Mouse (Mus musculus) E14TG2a.4 (cell line): ENCODE measurements at regions not wholly inside any gene's neighbourhood (a gene's known extent, or its start where the extent isn't known, plus 50 kb on each side); places are given as distances from the start of the nearest gene placed in this dataset.
A peak's percentile ranks its signal among the peaks of the same experiment; 100 is the strongest.

Source experiments
- H3K27me3 ChIP-seq: 2 replicates; pipeline ENCODE4 v1.6.1; 2014; ENCODE audit warnings: low read length, control low read depth; ENCODE audit not compliant: insufficient read depth
- H3K36me3 ChIP-seq: 2 replicates; pipeline ENCODE4 v1.6.1; 2014; ENCODE audit warnings: low read length, control low read depth; ENCODE audit not compliant: insufficient read depth
- H3K4me1 ChIP-seq: replicated peaks from 2 replicates; pipeline ENCODE4 v1.6.1; 2014; ENCODE audit warnings: low read depth, low read length, control low read depth
- H3K4me3 ChIP-seq: replicated peaks from 2 replicates; pipeline ENCODE4 v1.5.1; 2014; ENCODE audit warnings: mild to moderate bottlenecking, low read length
- H3K9me3 ChIP-seq: 2 replicates; pipeline ENCODE4 v1.6.1; 2014; ENCODE audit warnings: low read length, control low read depth
- CTCF ChIP-seq: conservative IDR thresholded peaks from 2 replicates; pipeline ENCODE4 v1.5.1; 2014; ENCODE audit warnings: low read length
- NANOG ChIP-seq: IDR thresholded peaks from 2 replicates; pipeline ENCODE4 v1.6.1; 2014; ENCODE audit warnings: borderline replicate concordance, low read length, mixed read lengths
- POU5F1 ChIP-seq: IDR thresholded peaks from 2 replicates; pipeline ENCODE4 v1.6.1; 2014; ENCODE audit warnings: low read length, borderline replicate concordance

DNA sequence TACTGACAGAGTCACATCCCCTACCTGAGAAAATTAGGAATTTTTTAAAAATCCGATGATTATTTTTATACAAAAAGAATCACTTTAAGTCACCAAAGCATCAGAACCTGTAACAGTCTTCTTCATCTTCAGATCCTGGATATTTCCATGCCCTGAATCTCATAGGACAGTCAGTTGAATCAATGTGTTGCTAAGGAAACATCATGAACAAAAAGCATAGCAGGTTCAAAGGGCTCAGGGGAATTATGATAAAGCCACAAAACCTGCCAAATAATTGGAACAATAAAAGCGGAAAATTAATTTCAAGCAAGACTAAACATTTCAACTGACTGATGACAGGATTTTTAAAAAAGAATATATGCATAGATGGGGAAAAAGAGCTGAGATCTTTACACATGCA lies 393.9 kb downstream of the Bckdhb start:
- Histone ChIP-seq H3K9me3 (no peaks in the 10 kb centered on the region), H3K27me3 (no peaks in the 10 kb centered on the region), H3K4me1 (no peaks in the 10 kb centered on the region), H3K4me3 (no peak overlapping the region), H3K36me3 (no peaks in the 10 kb centered on the region)
- TF ChIP-seq POU5F1 = no peak
- TF ChIP-seq CTCF = no peak
- no peak for TF ChIP-seq NANOG

DNA sequence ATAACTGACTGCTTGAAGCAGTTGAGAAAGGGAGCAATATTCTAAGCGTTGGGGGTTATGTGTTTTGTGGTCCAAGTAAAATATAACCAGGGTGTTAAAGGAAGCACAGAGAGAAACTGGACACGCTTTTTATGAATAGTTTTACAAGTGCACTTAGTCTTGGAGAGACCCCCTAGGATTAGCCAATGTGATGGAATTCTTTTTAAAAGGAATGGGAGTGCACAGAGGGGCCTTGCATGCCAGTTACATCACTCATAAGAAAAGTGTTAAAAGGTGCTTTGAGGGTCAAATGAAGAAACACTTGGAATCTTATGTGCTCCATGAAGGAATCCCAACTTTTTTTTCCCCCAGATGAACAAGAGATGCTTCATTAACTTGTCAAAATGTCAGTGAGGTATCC lies 394.4 kb downstream of the Bckdhb start:
- Histone ChIP-seq H3K9me3 (no peaks in the 10 kb centered on the region), H3K27me3 (no peaks in the 10 kb centered on the region), H3K4me1 (no peaks in the 10 kb centered on the region), H3K4me3 (no peak overlapping the region), H3K36me3 (no peaks in the 10 kb centered on the region)
- TF ChIP-seq NANOG (no peak), CTCF (no peak), POU5F1 (no peak)

DNA sequence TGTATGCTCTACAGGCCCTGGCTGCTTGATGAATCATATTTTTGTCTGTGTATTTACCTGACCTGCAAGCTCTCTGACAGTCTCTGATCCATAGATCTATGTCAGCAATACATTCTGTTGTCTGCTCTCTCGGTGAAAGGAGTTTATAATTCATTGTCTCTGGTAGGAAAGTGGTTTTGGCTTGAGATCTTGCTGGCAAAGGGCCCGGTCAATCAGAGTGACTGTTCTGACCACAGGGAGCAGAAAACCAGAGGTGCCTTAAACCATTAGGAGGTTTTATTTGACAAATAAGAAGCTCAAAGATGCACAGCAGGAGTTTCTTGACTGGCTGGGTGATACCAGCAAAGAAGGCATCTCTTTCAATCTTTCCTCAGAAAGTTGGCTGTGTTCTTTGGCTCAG lies 398.2 kb downstream of the Bckdhb start:
- no peaks in the 10 kb centered on the region for H3K4me1 ChIP-seq
- no peaks in the 10 kb centered on the region for H3K9me3 ChIP-seq
- H3K4me3 ChIP-seq = no peak overlapping the region
- TF ChIP-seq CTCF = no peak
- no peak for TF ChIP-seq NANOG
- TF ChIP-seq POU5F1 = no peak
- no peaks in the 10 kb centered on the region for H3K27me3 ChIP-seq
- H3K36me3 ChIP-seq = no peaks in the 10 kb centered on the region

DNA sequence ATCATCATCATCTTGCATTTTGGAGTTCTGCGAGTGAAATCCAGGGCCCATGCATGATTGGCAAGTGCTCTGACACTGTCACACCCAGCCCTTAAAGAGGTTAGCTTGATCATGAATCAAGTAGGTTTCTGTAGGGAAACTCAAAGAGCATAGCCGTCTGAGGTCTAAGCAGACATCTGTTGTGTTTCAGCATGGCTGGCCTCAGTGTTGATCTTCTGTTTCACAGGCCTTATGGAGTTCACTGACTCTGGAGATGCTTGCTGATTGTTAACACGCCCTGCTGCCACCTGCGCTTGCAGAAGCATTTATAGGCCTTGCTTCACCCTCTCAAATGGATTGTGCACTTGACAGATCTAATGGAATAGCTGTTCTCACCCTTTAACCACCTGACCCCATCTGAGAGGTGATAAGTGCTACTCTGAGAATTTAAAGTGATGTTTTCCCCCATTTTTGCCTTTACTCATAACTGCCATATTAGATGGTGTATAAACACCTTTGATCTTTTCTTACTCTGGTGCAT lies 406.2 kb downstream of the Bckdhb start:
- Histone ChIP-seq H3K36me3 (no peaks in the 10 kb centered on the region), H3K9me3 (no peaks in the 10 kb centered on the region), H3K4me3 (no peak overlapping the region), H3K4me1 (no peaks in the 10 kb centered on the region), H3K27me3 (no peaks in the 10 kb centered on the region)
- TF ChIP-seq NANOG (no peak), CTCF (no peak), POU5F1 (no peak)

DNA sequence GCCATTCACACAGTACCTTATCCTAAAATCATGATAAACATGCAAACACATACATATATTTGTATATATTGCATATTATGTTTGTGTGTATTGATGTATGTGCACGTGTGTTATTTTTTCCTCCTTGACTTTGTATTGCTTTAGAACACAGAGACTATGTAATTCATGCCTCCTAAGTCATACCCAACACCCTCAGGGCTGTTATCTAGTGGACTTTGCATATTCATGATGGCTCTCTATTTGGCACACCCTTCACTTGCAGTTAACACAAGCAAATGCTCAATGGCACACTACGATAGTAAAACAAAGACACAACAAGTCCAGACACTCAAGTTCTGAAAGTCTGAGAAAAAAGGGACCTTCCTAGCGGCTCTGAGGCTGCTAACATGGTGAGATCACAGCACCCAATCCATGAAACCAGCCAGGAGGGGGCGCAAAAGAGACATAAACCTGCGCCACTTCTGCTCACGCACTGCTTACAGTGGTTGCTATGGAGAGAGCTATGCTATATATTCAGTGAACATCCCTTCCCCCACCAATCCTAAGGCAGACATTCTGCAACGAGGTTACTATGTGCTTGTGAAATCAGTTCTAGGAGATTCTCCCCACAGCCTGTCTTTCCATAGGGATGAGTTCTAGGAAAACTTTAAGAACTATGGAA lies 418.6 kb downstream of the Bckdhb start:
- 0 out of 2 replicates have a peak, but pooled peaks cover 3% of the 10 kb centered on the region for H3K4me1 ChIP-seq
- H3K9me3 ChIP-seq = no peaks in the 10 kb centered on the region
- H3K36me3 ChIP-seq = no peaks in the 10 kb centered on the region
- no peak for TF ChIP-seq POU5F1
- peak; percentile 67 for TF ChIP-seq CTCF
- H3K4me3 ChIP-seq = no peak overlapping the region
- no peaks in the 10 kb centered on the region for H3K27me3 ChIP-seq

DNA sequence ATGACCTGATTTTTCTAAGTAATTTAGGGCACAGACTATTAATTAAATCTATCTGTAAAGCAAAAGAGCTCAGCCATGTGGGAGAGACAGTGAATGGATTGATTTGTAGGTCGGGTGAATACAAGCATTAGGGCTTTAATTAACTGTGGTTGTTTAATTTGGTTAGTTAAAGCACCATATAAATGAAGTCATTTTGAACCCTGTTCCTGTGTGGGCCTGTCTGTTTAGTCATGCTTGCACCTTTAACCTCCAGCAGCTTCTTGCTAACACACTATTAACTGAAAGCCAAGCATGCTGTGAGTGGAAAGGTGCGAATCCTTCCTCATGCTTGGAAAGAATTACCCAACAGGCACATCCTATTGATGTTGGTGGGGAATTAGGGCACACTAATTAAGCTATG lies 425.3 kb downstream of the Bckdhb start:
- Histone ChIP-seq H3K4me3 (no peak overlapping the region), H3K4me1 (no peaks in the 10 kb centered on the region), H3K27me3 (no peaks in the 10 kb centered on the region), H3K36me3 (no peaks in the 10 kb centered on the region), H3K9me3 (no peaks in the 10 kb centered on the region)
- TF ChIP-seq POU5F1 = no peak
- no peak for TF ChIP-seq NANOG
- TF ChIP-seq CTCF = no peak

DNA sequence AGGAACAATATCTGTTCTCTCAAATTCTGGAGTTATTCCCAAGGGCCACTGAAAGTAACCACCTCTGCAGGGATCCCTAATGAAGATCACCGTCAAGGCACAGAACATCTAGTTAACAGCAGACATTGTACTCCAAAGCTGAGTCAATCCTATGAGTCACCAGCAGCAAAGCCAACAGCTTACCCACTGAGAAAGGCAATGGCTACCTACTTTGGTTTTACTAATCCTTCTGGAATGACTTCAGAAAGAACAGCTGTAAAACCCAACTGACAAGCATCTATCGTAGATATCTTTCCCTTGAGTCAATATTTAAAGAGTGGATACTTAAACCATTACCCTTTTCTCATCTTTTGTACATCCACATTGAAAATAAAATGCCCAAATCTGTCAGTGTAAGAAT lies 429.5 kb downstream of the Bckdhb start:
- no peak for TF ChIP-seq CTCF
- no peak for TF ChIP-seq NANOG
- TF ChIP-seq POU5F1 = no peak
- H3K27me3 ChIP-seq = no peaks in the 10 kb centered on the region

DNA sequence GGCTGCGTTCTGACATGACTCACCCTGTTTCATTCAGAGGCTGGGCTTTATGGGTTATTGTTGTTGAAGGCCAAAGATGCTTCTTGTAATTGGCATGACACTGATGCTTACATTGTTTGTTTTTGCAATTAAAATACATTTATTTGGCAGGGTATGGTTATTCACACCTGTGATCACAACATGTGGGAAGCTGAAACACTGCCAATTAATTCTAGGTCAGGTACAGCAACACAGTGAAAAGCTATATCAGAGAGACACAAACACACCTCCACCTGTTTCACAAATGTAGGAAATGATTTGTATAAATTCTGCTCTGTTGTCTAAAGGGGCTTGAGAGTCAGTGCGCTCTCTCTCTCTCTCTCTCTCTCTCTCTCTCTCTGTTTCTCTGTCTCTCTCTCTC lies 431.2 kb downstream of the Bckdhb start:
- Histone ChIP-seq H3K27me3 (no peaks in the 10 kb centered on the region), H3K4me1 (no peaks in the 10 kb centered on the region), H3K36me3 (no peaks in the 10 kb centered on the region), H3K4me3 (no peak overlapping the region), H3K9me3 (no peaks in the 10 kb centered on the region)
- TF ChIP-seq NANOG = no peak
- no peak for TF ChIP-seq CTCF
- TF ChIP-seq POU5F1 = no peak

More for the DNA sequence above, 429.5 kb downstream of the Bckdhb start:
- H3K4me3 ChIP-seq = no peak overlapping the region
- H3K9me3 ChIP-seq = no peaks in the 10 kb centered on the region
- H3K4me1 ChIP-seq = no peaks in the 10 kb centered on the region
- H3K36me3 ChIP-seq = no peaks in the 10 kb centered on the region

DNA sequence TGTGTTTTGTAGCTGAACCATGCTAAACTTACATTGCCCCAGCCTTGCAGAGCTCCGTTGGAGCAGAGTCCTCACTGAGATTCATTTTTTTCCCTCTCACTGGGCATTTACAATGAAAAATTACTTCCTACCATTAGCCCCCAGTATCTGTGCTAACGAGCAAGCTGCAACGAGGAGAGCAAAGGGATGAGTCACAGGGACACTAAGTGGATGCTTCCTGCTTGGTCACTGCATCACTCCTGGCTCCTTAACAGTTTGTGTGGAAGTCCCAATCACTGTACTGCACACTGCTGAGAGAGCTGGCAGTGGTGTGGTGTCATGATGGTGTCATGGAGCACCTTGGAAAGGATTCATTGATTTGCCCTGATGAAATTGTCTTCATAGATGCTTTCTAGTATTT lies 434.9 kb downstream of the Bckdhb start:
- H3K9me3 ChIP-seq = no peaks in the 10 kb centered on the region
- no peaks in the 10 kb centered on the region for H3K36me3 ChIP-seq
- H3K4me1 ChIP-seq = no peaks in the 10 kb centered on the region
- TF ChIP-seq POU5F1 (no peak), CTCF (no peak), NANOG (no peak)
- H3K4me3 ChIP-seq = no peak overlapping the region
- no peaks in the 10 kb centered on the region for H3K27me3 ChIP-seq
